Mouse (Mus musculus): ENCODE data around the gene Nr5a1. TPM values are rescaled to one million over a fixed set of nuclear protein-coding genes. Genes with fewer than 3 reads are reported as not detected.

The Nr5a1 gene
- 0.58 and 1.0 TPM in 2 replicates for polyA plus RNA-seq (2015; fragmentation: Nextera tagmentation; extraction: Ambion mirVana)

DNA sequence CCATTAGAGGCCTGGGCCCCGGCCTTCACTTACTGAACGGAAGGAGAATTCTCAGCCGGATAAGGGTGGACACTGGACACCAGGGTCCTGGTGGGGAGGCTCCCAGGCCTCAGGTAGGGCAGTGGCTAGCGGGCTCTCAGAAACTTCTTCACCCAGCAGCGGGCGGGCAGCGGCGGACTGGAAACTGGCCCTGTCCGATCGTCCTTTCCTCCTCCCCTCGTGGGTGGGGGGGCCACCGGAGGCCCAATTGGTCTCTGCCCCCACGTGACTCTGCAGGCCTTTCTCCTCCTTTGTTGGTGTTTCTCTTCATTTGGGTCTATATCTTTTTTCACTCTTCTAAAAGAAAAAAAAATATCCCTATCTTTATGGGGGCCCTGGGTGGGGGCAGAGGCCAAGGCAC is at the start of gene Nr5a1:
Nr5a1 (minus strand) TSS at position 219 of the 400 bp plus-strand sequence.
- no peaks in the 10 kb centered on the region for H3K36me3 ChIP-seq (replicated peaks)
- no peak within 1 kb of the TSS for H3K27ac ChIP-seq
- H3K4me1 ChIP-seq, result peaks cover 20% of the 10 kb centered on the region
- H3K4me2 ChIP-seq, result no peak within 1 kb of the TSS
- no peak within 1 kb of the TSS for H3K4me3 ChIP-seq
- WGBS, result 90% methylated on average over 13 of the region's 13 CpGs
- peaks cover 41% of the 10 kb centered on the region for H3K27me3 ChIP-seq (replicated peaks)
- ATAC-seq (replicated peaks), result no peak
- no peaks in the 10 kb centered on the region for H3K9me3 ChIP-seq
- no peak within 1 kb of the TSS for H3K9ac ChIP-seq

DNA sequence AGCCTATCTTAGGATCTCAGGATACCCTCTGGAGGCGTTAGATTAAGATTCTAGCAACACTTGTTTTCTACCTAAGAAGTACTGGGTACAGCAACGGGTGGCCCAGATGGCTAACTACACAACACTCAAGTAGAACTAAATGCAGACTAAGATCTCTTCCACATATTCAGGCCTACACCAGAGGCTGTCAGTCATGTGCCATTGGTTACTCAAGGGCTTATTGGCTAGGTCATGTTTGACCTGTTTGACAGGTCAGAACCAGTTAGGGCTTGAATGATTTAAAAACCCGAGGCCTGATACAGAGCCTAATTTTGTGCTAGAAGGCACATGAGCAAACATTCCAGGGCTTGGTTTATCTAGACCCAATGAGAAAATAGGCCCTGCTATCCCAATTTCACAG is 25.5 kb upstream of the Nr5a1 start:
- WGBS, result 80% methylated on average over 3 of the region's 3 CpGs
- 0 out of 2 replicates have a peak, but pooled peaks cover 6% of the 10 kb centered on the region for H3K4me1 ChIP-seq
- H3K9ac ChIP-seq, result no peak overlapping the region
- H3K27me3 ChIP-seq (replicated peaks), result no peaks in the 10 kb centered on the region
- H3K27ac ChIP-seq, result no peak overlapping the region
- H3K4me2 ChIP-seq, result no peak overlapping the region
- no peaks in the 10 kb centered on the region for H3K9me3 ChIP-seq
- no peaks in the 10 kb centered on the region for H3K36me3 ChIP-seq (replicated peaks)
- no peak overlapping the region for H3K4me3 ChIP-seq
- ATAC-seq (replicated peaks), result 0 out of 2 replicates have a peak, but pooled peaks have one; percentile 32

DNA sequence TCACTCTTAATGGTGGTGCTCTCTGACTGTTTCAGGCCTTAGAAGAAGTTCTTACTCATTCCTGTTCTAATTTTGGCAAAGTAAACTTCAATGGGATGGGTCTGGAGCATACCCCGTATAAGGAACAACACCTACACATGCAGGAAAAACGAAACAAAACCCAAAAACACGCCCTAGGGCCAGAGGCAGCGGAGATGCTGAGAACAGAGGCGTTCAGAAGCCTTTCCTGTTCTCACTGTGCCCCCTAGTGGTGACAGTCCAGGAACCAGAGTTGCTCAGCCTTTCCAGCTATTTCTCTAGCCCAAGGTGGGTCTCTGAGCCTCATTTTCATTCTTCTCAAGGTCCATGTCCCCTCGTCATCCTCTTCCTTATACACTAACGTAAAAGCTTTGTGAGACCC is 25.1 kb upstream of the Nr5a1 start:
- no peak overlapping the region for H3K27ac ChIP-seq
- H3K9me3 ChIP-seq, result no peaks in the 10 kb centered on the region
- H3K9ac ChIP-seq, result no peak overlapping the region
- 14% methylated on average over 7 of the region's 7 CpGs for WGBS
- H3K27me3 ChIP-seq (replicated peaks), result no peaks in the 10 kb centered on the region
- H3K4me3 ChIP-seq, result no peak overlapping the region
- ATAC-seq (replicated peaks), result peak; percentile 81
- H3K36me3 ChIP-seq (replicated peaks), result no peaks in the 10 kb centered on the region
- H3K4me1 ChIP-seq, result 0 out of 2 replicates have a peak, but pooled peaks cover 6% of the 10 kb centered on the region
- H3K4me2 ChIP-seq, result no peak overlapping the region

DNA sequence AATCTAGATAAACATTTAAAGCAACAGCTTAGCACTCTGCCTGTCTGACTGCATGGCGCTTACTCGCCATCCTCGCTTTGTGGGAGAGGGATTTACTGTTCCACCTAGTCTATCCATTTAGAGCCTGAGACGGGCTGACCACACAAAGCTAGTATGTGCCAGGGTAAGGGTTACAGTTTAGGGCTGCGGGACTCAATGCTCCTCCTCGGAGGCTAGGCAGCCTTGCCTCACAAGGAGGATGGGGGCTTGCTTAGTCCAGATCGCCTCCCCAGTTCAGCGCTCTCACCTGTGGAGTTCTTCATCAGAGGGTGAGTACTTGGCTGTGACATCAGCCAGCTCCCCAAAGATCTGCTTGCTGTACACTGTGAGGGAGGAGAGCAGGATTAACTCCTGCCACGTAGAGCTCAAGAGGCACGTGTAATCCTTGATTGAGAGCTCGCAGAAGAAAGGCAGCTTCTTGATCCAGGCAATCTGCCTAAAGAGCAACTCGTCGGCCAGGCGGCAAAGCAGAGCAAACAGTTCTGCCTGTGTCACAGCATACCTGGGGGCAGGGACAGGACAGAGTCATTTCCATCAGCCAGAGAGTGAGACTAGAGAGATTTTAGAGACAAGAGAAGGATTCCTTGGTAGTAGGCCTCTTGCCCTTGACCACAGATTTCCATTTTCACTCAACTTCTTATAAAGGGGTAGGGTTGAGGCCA is 24.4 kb upstream of the Nr5a1 start:
- Histone ChIP-seq H3K4me1 (0 out of 2 replicates have a peak, but pooled peaks cover 6% of the 10 kb centered on the region), H3K4me3 (no peak overlapping the region), H3K9ac (no peak overlapping the region), H3K27me3 (replicated peaks) (no peaks in the 10 kb centered on the region), H3K36me3 (replicated peaks) (no peaks in the 10 kb centered on the region), H3K9me3 (no peaks in the 10 kb centered on the region), H3K4me2 (no peak overlapping the region), H3K27ac (no peak overlapping the region)
- 59% methylated on average over 14 of the region's 14 CpGs for WGBS
- peak; percentile 57 for ATAC-seq (replicated peaks)

DNA sequence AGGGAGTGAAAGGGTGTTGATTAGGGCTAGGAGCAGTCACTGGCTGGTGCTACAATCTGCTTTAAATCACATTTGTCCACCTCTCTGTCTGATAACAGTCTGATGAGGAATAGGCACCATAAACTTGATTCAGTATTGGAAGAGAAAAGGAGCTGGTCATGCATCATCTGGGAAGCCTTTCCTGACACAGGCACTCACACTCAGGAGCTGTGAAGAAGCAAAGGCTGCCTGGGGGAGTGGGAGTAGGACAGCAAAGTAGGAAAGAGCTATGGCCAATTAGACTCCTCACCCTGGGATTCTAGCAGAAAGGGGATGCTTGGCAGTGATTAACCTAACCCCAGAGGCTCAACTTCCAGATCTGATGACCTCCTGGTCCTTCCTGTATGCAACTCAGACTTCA is 21.4 kb upstream of the Nr5a1 start:
- Histone ChIP-seq H3K27ac (no peak overlapping the region), H3K4me1 (0 out of 2 replicates have a peak, but pooled peaks cover 6% of the 10 kb centered on the region), H3K4me2 (no peak overlapping the region), H3K9ac (no peak overlapping the region), H3K4me3 (no peak overlapping the region), H3K36me3 (replicated peaks) (no peaks in the 10 kb centered on the region), H3K9me3 (no peaks in the 10 kb centered on the region), H3K27me3 (replicated peaks) (no peaks in the 10 kb centered on the region)
- no peak for ATAC-seq (replicated peaks)

DNA sequence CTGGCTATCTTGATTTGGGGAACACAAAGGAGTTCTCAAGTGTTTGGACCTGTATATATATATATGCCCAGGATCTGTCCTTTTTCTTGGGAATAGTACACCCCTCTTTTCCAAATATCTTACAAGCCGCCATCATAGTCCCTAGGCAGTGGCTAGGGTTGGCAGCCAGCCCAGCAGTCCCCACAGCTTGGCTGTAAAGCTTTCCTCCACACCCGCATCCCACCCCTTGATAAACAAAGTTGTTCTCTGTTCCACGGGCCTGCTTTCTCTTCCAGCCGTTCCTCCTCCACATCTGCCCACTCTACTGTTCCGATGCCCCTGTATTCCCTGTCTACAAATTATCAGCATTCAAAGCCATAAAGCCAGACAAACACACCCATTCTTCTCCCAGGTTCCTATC is 20.4 kb upstream of the Nr5a1 start:
- WGBS, result 64% methylated on average over 5 of the region's 5 CpGs
- H3K9ac ChIP-seq, result no peak overlapping the region
- H3K27ac ChIP-seq, result no peak overlapping the region
- H3K36me3 ChIP-seq (replicated peaks), result no peaks in the 10 kb centered on the region
- no peak for ATAC-seq (replicated peaks)
- H3K4me2 ChIP-seq, result no peak overlapping the region
- no peak overlapping the region for H3K4me3 ChIP-seq
- H3K4me1 ChIP-seq, result 0 out of 2 replicates have a peak, but pooled peaks cover 6% of the 10 kb centered on the region
- H3K27me3 ChIP-seq (replicated peaks), result no peaks in the 10 kb centered on the region
- H3K9me3 ChIP-seq, result no peaks in the 10 kb centered on the region

- Histone ChIP-seq H3K9ac (no peak overlapping the region), H3K9me3 (no peaks in the 10 kb centered on the region), H3K36me3 (replicated peaks) (no peaks in the 10 kb centered on the region), H3K27me3 (replicated peaks) (no peaks in the 10 kb centered on the region), H3K4me3 (no peak overlapping the region), H3K4me1 (0 out of 2 replicates have a peak, but pooled peaks cover 1% of the 10 kb centered on the region), H3K4me2 (no peak overlapping the region), H3K27ac (no peak overlapping the region)
- no peak for ATAC-seq (replicated peaks)
- 89% methylated on average over 6 of the region's 6 CpGs for WGBS
Measured at GRCm38 (mm10) chr2:38730331-38730827, 16.0 kb upstream of the Nr5a1 start.

- ATAC-seq (replicated peaks), result no peak
- H3K4me1 ChIP-seq, result 0 out of 2 replicates have a peak, but pooled peaks cover 4% of the 10 kb centered on the region
- H3K27me3 ChIP-seq (replicated peaks), result no peaks in the 10 kb centered on the region
- H3K9me3 ChIP-seq, result no peaks in the 10 kb centered on the region
- no peak overlapping the region for H3K4me3 ChIP-seq
- H3K4me2 ChIP-seq, result no peak overlapping the region
- WGBS, result 39% methylated on average over 3 of the region's 3 CpGs
- no peak overlapping the region for H3K27ac ChIP-seq
- H3K9ac ChIP-seq, result no peak overlapping the region
- no peaks in the 10 kb centered on the region for H3K36me3 ChIP-seq (replicated peaks)
Measured at GRCm38 (mm10) chr2:38725427-38725826, 11.1 kb upstream of the Nr5a1 start.

- 0 out of 2 replicates have a peak, but pooled peaks cover 4% of the 10 kb centered on the region for H3K4me1 ChIP-seq
- no peaks in the 10 kb centered on the region for H3K36me3 ChIP-seq (replicated peaks)
- no peaks in the 10 kb centered on the region for H3K9me3 ChIP-seq
- H3K27me3 ChIP-seq (replicated peaks), result no peaks in the 10 kb centered on the region; the same call in 1 of the 2 replicates
- no peak overlapping the region for H3K4me2 ChIP-seq
- no peak overlapping the region for H3K9ac ChIP-seq
- no peak for ATAC-seq (replicated peaks)
- 77% methylated on average over 4 of the region's 4 CpGs for WGBS
- H3K27ac ChIP-seq, result no peak overlapping the region
- no peak overlapping the region for H3K4me3 ChIP-seq
Measured at GRCm38 (mm10) chr2:38723378-38723777, 9.0 kb upstream of the Nr5a1 start.

DNA sequence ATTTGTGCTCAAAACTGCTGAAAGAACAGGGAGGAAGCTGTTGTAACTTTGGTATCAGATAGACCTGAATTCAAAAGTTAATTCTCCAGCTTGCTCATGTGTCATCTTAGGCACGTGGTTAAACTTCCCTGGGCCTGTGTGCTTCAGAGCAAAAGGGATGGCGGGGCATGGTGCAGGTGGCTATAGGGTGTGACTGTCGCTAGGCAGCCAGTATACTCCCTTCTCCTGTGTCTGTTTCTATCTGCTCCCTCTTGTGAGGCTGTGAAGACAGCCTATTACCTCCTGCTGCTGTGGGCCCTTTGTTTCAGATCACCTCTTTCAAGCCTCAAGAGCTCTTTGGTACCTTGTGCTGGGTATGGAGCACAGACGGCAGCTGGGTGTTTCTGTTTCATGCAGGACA is 7.7 kb upstream of the Nr5a1 start:
- Histone ChIP-seq H3K4me3 (no peak overlapping the region), H3K4me1 (0 out of 2 replicates have a peak, but pooled peaks cover 4% of the 10 kb centered on the region), H3K4me2 (no peak overlapping the region), H3K36me3 (replicated peaks) (no peaks in the 10 kb centered on the region), H3K27me3 (replicated peaks) (no peaks in the 10 kb centered on the region; the same call in 1 of the 2 replicates), H3K9me3 (no peaks in the 10 kb centered on the region), H3K9ac (no peak overlapping the region), H3K27ac (no peak overlapping the region)
- ATAC-seq (replicated peaks), result no peak
- WGBS, result 15% methylated on average over 4 of the region's 4 CpGs

DNA sequence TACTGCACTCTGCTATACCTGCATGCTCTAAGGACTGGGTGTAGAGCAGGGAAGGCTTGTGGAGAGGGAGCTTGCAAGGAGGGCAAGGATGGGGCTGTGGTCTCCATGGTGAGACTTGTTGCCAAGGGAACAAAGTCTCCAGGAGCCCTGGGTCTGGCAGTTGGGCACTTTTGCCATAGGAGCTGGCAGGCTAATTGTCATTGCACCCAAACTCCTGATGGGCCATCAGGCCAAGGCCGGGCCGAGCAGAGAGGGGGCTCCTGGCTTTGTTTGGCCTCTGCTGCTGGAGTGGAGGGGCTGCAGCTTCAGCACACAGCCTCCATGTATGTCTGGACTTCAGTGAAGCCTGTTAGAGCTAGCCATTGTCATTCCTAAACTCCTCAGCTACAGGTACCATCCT is 6.3 kb upstream of the Nr5a1 start:
- WGBS, result 68% methylated on average over 2 of the region's 2 CpGs
- Histone ChIP-seq H3K4me2 (no peak overlapping the region), H3K27ac (no peak overlapping the region), H3K9me3 (no peaks in the 10 kb centered on the region), H3K27me3 (replicated peaks) (no peaks in the 10 kb centered on the region; the same call in 1 of the 2 replicates), H3K36me3 (replicated peaks) (no peaks in the 10 kb centered on the region), H3K4me3 (no peak overlapping the region), H3K4me1 (0 out of 2 replicates have a peak, but pooled peaks cover 4% of the 10 kb centered on the region), H3K9ac (no peak overlapping the region)
- no peak for ATAC-seq (replicated peaks)

DNA sequence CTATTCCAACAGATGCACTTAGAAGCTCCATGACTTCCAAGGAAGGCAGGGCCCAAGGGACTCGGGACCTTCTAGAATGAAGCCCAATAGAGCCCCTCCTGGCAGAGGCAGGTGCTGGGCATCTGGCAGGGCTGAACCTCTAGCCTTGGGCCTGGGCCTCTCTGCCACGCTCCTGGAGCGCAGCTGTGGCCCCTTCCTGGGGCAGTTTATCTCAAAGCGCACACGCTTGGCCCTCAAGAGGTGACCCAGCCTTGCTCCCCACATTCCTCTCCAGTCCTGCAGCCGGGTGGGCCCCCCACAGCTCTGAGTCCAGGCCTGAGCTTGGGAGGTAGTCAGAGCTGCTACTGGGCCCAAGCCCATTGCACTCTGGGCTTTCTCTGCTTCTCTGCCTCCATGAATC is 5.0 kb upstream of the Nr5a1 start:
- Histone ChIP-seq H3K27me3 (replicated peaks) (peaks cover 5% of the 10 kb centered on the region), H3K4me1 (no peaks in the 10 kb centered on the region), H3K4me2 (no peak overlapping the region), H3K9ac (no peak overlapping the region), H3K36me3 (replicated peaks) (no peaks in the 10 kb centered on the region), H3K27ac (no peak overlapping the region), H3K9me3 (no peaks in the 10 kb centered on the region), H3K4me3 (no peak overlapping the region)
- ATAC-seq (replicated peaks), result no peak
- WGBS, result 75% methylated on average over 6 of the region's 6 CpGs

DNA sequence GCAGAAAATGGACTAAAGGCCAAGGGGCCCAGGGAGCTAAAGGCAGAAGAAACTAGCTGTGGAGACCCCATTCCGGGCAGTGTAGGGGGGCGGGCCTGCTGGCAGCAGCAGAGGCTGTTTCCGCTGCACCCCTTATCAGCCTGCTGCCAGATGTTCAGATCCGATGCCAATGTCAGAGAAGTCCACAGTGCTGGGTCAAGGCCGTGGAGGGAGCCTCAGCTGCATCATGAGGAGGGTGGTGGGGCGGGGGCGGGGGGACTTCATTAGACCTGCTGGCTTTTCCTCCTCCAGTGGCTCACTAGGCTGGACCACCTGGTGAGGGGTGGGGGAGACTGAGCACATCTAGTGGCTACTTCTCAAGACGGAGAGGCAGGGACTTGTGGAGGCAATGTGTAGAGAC is 4.3 kb upstream of the Nr5a1 start:
- Histone ChIP-seq H3K4me3 (no peak overlapping the region), H3K9me3 (no peaks in the 10 kb centered on the region), H3K4me2 (no peak overlapping the region), H3K27ac (no peak overlapping the region), H3K36me3 (replicated peaks) (no peaks in the 10 kb centered on the region), H3K27me3 (replicated peaks) (peaks cover 12% of the 10 kb centered on the region), H3K4me1 (no peaks in the 10 kb centered on the region), H3K9ac (no peak overlapping the region)
- ATAC-seq (replicated peaks), result no peak
- WGBS, result 72% methylated on average over 8 of the region's 8 CpGs

Data from midbrain, embryonic 15.5 days (tissue).